Mouse (Mus musculus) forebrain, postnatal 0 days (tissue): ENCODE measurements around the gene Spint1. TPM values are rescaled to one million over a fixed set of nuclear protein-coding genes. Genes with fewer than 3 reads are reported as not detected.

Experiments used
- ATAC-seq: fragments of 200-750 bp; cut with Nextera tagmentation; 2 replicates; pipeline ENCODE4 v1.8.0; 2017; ENCODE audit warnings: mild to moderate bottlenecking, moderate library complexity
- DNase-seq: peaks from one replicate; pipeline ENCODE4 v3.0.0-alpha.2; 2015
- H3K27ac ChIP-seq: fragments of 300-500 bp; sonication (generic); 2 replicates; pipeline ENCODE4 v1.5.1; 2014; ENCODE audit warnings: low read depth, mild to moderate bottlenecking, antibody characterized with exemption, low read length, moderate library complexity, mixed read lengths
- H3K27me3 ChIP-seq: fragments of 300-500 bp; sonication (generic); 2 replicates; pipeline ENCODE4 v1.6.1; 2014; ENCODE audit warnings: mild to moderate bottlenecking, low read length, mixed read lengths; ENCODE audit not compliant: insufficient read depth
- H3K36me3 ChIP-seq: fragments of 300-500 bp; sonication (generic); 2 replicates; pipeline ENCODE4 v1.6.1; 2014; ENCODE audit warnings: mild to moderate bottlenecking, moderate library complexity; ENCODE audit not compliant: insufficient read depth
- H3K4me1 ChIP-seq: fragments of 300-500 bp; sonication (generic); 2 replicates; pipeline ENCODE4 v1.6.1; 2014; ENCODE audit warnings: antibody characterized with exemption; ENCODE audit not compliant: insufficient read depth
- H3K4me2 ChIP-seq: fragments of 300-500 bp; sonication (generic); 2 replicates; pipeline ENCODE4 v1.6.1; 2014; ENCODE audit warnings: low read depth, mild to moderate bottlenecking, moderate library complexity
- H3K4me3 ChIP-seq: fragments of 300-500 bp; sonication (generic); 2 replicates; pipeline ENCODE4 v1.5.1; 2014; ENCODE audit warnings: low read depth, low read length, mixed read lengths
- H3K9ac ChIP-seq: fragments of 300-500 bp; sonication (generic); 2 replicates; pipeline ENCODE4 v1.6.1; 2014; ENCODE audit warnings: mild to moderate bottlenecking
- H3K9me3 ChIP-seq: fragments of 300-500 bp; sonication (generic); 2 replicates; pipeline ENCODE4 v1.6.1; 2016; ENCODE audit warnings: low read length
- CTCF ChIP-seq: sonication (generic); IDR thresholded peaks from 2 replicates; pipeline ENCODE4 v1.5.1; 2016; ENCODE audit warnings: antibody characterized with exemption, control low read depth, low read depth
- WGBS: fragments of 180-500 bp; shearing (Covaris S2); extraction: QIAGEN DNeasy Blood & Tissue Kit; methylation state at CpG from one replicate; pipeline ENCODE4 v1.1.7; 2014; 5-methylcytosine and 5-hydroxymethylcytosine counted together
- polyA plus RNA-seq: library from polyadenylated mRNA; unstranded; fragments of >200 nt; fragmentation: Nextera tagmentation; extraction: Ambion mirVana; gene quantifications from 2 replicates; pipeline ENCODE4 v1.2.1, GENCODE M21; 2015
- total RNA-seq: library from RNA; depleted of rRNA; stranded (reverse); fragments of >200 nt; gene quantifications from 2 replicates; pipeline ENCODE4 v1.2.3, GENCODE M21; 2014; rRNA removed

The Spint1 gene
- total RNA-seq, result 1.6 and 1.8 TPM in 2 replicates
- polyA plus RNA-seq, result 0.52 and 1.1 TPM in 2 replicates

DNA sequence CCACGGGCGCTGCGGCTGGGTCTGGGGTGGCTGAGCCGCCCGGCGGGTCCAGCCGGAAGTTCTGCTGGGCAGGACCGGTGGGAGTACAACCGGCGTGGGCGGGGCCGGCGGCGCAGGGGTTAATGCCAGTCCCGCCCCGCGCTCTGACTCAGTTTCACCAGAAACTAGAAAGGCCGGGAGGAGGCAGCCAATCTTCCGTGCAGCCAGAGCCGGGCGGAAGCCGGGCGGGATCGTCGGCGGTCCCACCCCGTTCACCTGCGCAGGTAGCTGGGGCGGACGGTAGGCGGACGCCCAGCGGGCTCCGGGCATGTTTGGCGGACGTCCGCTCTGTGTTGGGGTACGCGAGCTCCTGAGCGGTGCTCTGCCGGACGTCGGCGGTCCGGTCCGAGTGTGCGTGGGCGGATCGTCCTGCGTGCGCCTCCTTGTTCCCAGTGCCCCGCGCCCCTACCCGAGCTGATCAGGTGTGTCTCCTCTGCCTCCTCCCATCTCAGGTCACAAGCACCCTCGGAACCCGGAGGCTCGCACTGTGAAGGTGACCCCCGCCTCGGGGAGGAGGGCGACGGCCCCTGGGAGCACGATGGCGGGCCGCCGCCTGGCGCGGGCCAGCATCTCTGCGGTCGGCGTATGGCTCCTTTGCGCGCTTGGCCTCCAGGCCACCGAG lies at the start of gene Spint1:
Gene Spint1 (plus strand): TSS at position 153 of the 661 bp plus-strand sequence.
- peak; percentile 2; the same call in 1 of the 2 replicates for ATAC-seq
- Histone ChIP-seq H3K4me3 (peak within 1 kb of the TSS; percentile 33), H3K4me1 (no peaks in the 10 kb centered on the region), H3K27me3 (peaks cover 54% of the 10 kb centered on the region), H3K9ac (no peak within 1 kb of the TSS), H3K4me2 (peak within 1 kb of the TSS; percentile 55), H3K27ac (no peak within 1 kb of the TSS), H3K36me3 (no peaks in the 10 kb centered on the region), H3K9me3 (no peaks in the 10 kb centered on the region)
- TF ChIP-seq CTCF, result no peak
- WGBS, result under 1% methylated on average over 68 of the region's 73 CpGs
- no peak for DNase-seq

DNA sequence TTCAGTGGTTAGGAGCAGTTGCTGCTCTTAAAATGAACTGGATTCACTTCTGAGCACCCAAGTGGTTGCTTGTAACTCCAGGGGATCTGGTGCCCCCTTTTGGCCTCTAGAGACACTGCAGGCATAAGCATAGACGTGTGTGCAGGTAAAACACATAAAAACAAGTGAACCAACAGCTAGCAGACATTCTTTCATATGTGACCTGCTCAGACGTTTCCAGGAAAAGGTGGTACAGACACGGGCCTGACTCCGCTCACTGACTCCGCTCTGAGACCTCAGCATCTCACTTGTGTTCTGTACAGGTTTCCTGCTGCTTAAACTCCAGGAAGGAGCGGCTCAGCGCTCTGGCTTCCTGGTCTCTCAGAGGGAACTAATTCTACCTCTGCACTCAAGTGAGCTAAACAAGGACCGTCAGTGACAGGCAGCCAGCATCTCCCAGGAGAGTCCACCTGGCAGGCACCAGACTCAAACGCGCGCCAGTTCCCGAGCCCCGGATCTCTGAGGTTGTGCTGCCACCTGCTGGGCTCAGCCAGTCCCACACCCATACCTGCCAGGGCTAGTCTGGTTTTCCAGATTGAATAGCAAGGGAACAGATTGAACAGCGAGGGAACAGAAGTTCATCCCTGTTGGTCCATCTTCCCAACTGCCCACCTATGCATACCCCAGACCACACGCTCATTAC lies 48.0 kb upstream of the Spint1 start:
- peak; percentile 84 for TF ChIP-seq CTCF
- peak overlapping the region; percentile 39 for H3K4me2 ChIP-seq
- H3K9me3 ChIP-seq, result no peaks in the 10 kb centered on the region
- H3K27me3 ChIP-seq, result no peaks in the 10 kb centered on the region
- H3K9ac ChIP-seq, result no peak overlapping the region
- peak; percentile 85 for DNase-seq
- peak overlapping the region; percentile 16; the same call in 1 of the 2 replicates for H3K4me3 ChIP-seq
- H3K4me1 ChIP-seq, result no peaks in the 10 kb centered on the region
- 7% methylated on average over 15 of the region's 15 CpGs for WGBS
- ATAC-seq, result peak; percentile 93
- H3K27ac ChIP-seq, result no peak overlapping the region
- peaks cover 15% of the 10 kb centered on the region for H3K36me3 ChIP-seq

DNA sequence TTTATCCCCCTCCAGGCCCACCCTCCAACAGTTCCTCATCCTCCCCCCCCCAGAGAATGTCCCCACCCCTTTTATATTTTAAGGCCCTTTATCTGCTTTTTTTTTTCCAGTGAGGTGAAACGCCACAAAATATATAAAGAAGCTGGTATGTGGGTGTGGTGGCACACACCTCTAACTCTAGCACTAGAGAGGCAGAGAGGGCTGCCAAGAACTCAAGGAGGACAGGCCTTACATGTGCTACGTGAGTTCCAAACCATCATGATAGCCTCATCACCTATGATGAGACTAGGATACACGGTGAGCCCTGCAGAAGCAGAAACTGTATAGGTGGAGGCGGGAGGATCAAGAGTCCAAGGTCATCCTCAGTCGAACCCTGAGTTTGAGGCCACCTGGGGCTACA lies 46.2 kb upstream of the Spint1 start:
- H3K36me3 ChIP-seq, result peaks cover 1% of the 10 kb centered on the region; the same call in 1 of the 2 replicates
- no peaks in the 10 kb centered on the region for H3K9me3 ChIP-seq
- H3K9ac ChIP-seq, result no peak overlapping the region
- H3K4me1 ChIP-seq, result no peaks in the 10 kb centered on the region
- WGBS, result 88% methylated on average over 5 of the region's 5 CpGs
- ATAC-seq (no peak), DNase-seq (no peak)
- H3K4me3 ChIP-seq, result no peak overlapping the region
- no peaks in the 10 kb centered on the region for H3K27me3 ChIP-seq
- no peak overlapping the region for H3K4me2 ChIP-seq
- H3K27ac ChIP-seq, result no peak overlapping the region
- TF ChIP-seq CTCF, result no peak

DNA sequence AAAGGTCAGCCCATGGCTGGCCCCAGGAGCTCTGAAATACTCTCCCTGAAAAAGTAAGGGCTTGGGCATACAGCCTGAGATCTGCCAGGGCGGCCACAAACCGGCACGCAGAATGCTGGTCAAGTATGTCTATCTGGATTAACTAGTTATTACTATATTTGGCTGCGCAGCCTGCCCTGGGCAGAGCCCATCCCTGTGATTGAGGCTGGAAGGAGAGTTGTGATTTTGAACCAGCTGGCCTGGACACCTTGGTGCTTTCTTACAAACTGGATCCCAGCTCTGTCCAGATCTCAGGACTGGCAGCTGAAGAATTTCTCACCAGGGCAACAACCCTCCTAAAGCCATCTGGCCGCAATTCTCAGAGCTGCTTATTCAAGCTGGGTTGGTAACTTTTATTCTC lies 43.0 kb upstream of the Spint1 start:
- Histone ChIP-seq H3K4me2 (no peak overlapping the region), H3K27ac (no peak overlapping the region), H3K27me3 (no peaks in the 10 kb centered on the region), H3K9ac (no peak overlapping the region), H3K4me3 (no peak overlapping the region), H3K9me3 (no peaks in the 10 kb centered on the region), H3K4me1 (no peaks in the 10 kb centered on the region), H3K36me3 (no peaks in the 10 kb centered on the region)
- no peak for TF ChIP-seq CTCF
- WGBS, result 66% methylated on average over 5 of the region's 5 CpGs
- DNase-seq, result no peak
- ATAC-seq, result peak; percentile 34; the same call in 1 of the 2 replicates

DNA sequence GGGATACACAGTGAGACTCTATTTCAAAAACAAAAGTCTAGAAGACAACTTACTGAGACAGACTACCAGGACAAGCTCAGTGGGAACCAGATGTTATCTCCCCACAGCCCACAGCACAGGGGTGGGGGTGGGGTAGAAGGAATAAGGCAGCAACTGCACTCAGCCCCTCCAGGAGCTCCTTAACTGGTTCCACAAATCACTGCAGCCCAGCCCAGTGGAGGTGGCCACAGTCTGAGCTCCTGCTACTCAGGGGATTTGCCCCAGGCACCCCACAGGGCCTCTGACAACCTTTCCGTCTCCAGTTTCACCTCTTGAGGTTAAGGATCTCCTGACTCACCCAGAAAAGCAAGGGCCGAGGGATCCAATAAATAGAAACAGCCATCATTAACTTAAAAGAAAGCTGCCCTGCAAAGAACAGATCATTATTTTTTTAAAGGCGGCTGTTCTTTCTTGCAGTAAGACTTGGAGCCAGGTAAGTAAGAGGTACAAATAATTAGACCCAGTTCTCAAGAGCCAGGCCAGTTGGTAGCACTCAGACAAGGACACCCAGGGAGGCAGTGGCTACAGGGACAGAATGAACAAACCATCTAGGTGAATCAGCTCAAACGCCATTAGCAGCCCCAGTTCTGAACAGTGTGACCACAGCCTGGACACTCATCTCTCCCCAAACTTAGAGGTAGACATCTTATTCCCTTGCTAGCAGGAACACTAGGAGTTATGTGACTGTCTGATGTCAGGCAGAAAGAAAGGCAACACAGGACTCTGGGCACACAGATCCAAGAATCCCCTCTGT lies 40.6 kb upstream of the Spint1 start:
- no peak overlapping the region for H3K4me2 ChIP-seq
- no peak for DNase-seq
- H3K27ac ChIP-seq, result no peak overlapping the region
- H3K27me3 ChIP-seq, result no peaks in the 10 kb centered on the region
- no peak for ATAC-seq
- H3K4me1 ChIP-seq, result no peaks in the 10 kb centered on the region
- no peak overlapping the region for H3K9ac ChIP-seq
- no peak overlapping the region for H3K4me3 ChIP-seq
- WGBS, result 31% methylated on average over 4 of the region's 4 CpGs
- no peaks in the 10 kb centered on the region for H3K9me3 ChIP-seq
- no peak for TF ChIP-seq CTCF
- no peaks in the 10 kb centered on the region for H3K36me3 ChIP-seq

DNA sequence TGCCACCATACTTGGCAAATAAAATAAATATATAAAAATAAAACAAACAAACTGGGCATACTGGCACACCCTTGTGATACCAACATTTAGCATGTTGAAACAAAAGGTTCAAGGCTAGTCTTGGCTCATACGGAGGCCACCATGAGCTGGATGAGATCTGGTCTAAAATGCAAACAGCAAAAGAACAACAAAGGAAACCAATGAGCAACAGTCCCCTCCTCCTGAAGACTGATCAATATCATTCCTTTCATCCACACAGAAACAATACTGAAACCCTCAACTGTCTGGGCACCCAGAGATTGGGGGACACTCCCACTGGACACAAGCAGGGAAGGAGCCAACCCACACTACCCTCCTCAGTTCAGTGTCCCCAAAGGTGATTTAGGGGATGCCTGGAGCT lies 39.7 kb upstream of the Spint1 start:
- no peak for ATAC-seq
- H3K27ac ChIP-seq, result no peak overlapping the region
- H3K4me3 ChIP-seq, result no peak overlapping the region
- TF ChIP-seq CTCF, result no peak
- no peaks in the 10 kb centered on the region for H3K4me1 ChIP-seq
- no peaks in the 10 kb centered on the region for H3K27me3 ChIP-seq
- H3K4me2 ChIP-seq, result no peak overlapping the region
- WGBS, result 82% methylated on average over 1 of the region's 1 CpGs
- H3K36me3 ChIP-seq, result no peaks in the 10 kb centered on the region
- H3K9ac ChIP-seq, result no peak overlapping the region
- DNase-seq, result no peak
- no peaks in the 10 kb centered on the region for H3K9me3 ChIP-seq
